Mouse (Mus musculus): ENCODE data around the gene Trnt1. TPM values are rescaled to one million over a fixed set of nuclear protein-coding genes. Genes with fewer than 3 reads are reported as not detected.

The Trnt1 gene
- total and polyA plus RNA-seq, 2 experiments from 2014 or later = 9.1 to 40.6 TPM

DNA sequence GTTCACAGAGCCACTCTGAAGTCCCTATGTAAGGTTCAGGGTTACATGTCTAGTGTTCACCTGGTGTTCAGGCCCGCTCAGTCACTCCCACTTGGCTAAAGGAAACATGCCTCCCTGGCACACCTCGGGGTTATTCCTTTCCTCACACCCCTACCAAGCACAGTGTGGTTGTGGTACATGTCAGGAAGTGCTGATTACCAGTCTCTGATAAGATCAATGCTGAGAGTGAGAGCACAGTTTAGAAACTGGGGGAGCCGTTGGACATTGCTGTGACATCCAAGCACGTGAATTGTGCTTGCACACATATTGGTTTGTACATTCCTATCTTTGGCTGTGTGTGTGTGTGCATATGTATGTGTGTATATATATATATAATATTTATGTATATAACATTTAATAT is 36.4 kb upstream of the Trnt1 start:
- Histone ChIP-seq H3K4me1 (ENCODE audit: control insufficient read depth, insufficient read depth) (no peaks in the 10 kb centered on the region), H3K27me3 (ENCODE audit: control insufficient read depth, insufficient read depth, low read length) (no peaks in the 10 kb centered on the region), H3K4me2 (ENCODE audit: low read depth, low read length) (no peak overlapping the region), H3K9me3 (replicated peaks; ENCODE audit: control insufficient read depth, low read length) (no peaks in the 10 kb centered on the region), H3K36me3 (replicated peaks; ENCODE audit: control insufficient read depth, insufficient read depth, low read length) (no peaks in the 10 kb centered on the region), H3K4me3 (ENCODE audit: low read depth, low read length) (no peak overlapping the region), H3K27ac (ENCODE audit: low read depth) (no peak overlapping the region), H3K9ac (replicated peaks; ENCODE audit: low read depth, low read length) (no peak overlapping the region)
- DNase-seq (ENCODE audit: low spot score) (no peak), ATAC-seq (ENCODE audit: insufficient read depth, low read depth) (no peak)
- no peak for TF ChIP-seq CTCF (IDR thresholded peaks at IDR 0.05; ENCODE audit: low read depth)
- no peak for TF ChIP-seq EP300 (IDR thresholded peaks at IDR 0.05; ENCODE audit: low read depth)
- 51% methylated on average over 4 of the region's 4 CpGs for WGBS

DNA sequence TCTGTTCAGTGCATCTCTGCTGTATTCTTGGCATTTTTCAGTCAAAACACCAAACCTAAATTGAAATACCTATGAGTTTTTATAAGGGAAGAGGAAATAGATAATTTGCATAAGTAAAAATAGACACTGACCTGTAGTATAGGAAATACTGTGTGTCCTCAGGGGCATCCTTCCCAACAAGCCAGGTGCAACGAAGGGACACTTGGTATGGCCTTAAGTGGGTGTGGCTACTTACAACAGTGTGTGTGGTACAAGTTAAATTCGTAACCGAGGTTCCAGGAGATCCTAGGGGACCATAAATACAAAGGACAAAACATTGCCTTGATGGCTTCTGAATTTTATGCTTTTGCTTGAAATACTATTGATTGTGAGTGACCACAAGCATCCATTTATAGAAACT is 30.7 kb upstream of the Trnt1 start:
- Histone ChIP-seq H3K4me3 (ENCODE audit: low read depth, low read length) (no peak overlapping the region), H3K27ac (ENCODE audit: low read depth) (no peak overlapping the region), H3K9ac (replicated peaks; ENCODE audit: low read depth, low read length) (no peak overlapping the region), H3K4me1 (ENCODE audit: control insufficient read depth, insufficient read depth) (no peaks in the 10 kb centered on the region), H3K4me2 (ENCODE audit: low read depth, low read length) (no peak overlapping the region), H3K9me3 (replicated peaks; ENCODE audit: control insufficient read depth, low read length) (no peaks in the 10 kb centered on the region), H3K27me3 (ENCODE audit: control insufficient read depth, insufficient read depth, low read length) (no peaks in the 10 kb centered on the region), H3K36me3 (replicated peaks; ENCODE audit: control insufficient read depth, insufficient read depth, low read length) (no peaks in the 10 kb centered on the region)
- ATAC-seq (ENCODE audit: insufficient read depth, low read depth) = no peak
- WGBS = 63% methylated on average over 3 of the region's 3 CpGs
- TF ChIP-seq EP300 (IDR thresholded peaks at IDR 0.05; ENCODE audit: low read depth) = no peak
- no peak for TF ChIP-seq CTCF (IDR thresholded peaks at IDR 0.05; ENCODE audit: low read depth)
- DNase-seq (ENCODE audit: low spot score) = no peak

DNA sequence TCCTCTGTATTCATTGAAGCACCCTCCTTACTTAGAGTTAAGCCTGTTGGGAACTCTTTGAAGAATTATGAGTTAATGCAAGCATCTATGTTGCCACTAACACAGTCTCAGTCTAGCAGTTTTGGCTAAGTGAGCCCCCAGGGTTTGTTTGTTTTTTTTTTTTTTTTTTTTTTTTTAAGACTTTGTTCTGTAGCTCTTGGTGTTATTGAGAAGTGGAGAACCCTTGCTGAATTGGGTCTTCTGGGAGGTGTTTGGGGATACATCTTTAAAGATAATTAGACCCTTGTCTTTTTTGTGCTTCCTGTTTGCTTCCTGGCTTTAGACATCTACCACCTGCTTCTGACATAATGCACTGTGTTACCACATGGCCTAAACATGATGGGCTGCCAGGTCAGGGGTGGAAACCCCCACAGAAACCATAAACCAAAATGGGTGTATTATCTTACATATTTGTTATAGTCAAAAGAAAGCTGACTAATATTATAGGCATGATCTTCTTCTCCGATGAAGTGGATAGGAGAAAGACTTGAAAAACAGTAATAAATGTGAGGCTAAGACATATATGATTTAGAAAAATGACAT is 28.6 kb upstream of the Trnt1 start:
- H3K9me3 ChIP-seq (replicated peaks; ENCODE audit: control insufficient read depth, low read length) = no peaks in the 10 kb centered on the region
- no peaks in the 10 kb centered on the region for H3K36me3 ChIP-seq (replicated peaks; ENCODE audit: control insufficient read depth, insufficient read depth, low read length)
- 71% methylated on average over 1 of the region's 1 CpGs for WGBS
- H3K27ac ChIP-seq (ENCODE audit: low read depth) = no peak overlapping the region
- H3K27me3 ChIP-seq (ENCODE audit: control insufficient read depth, insufficient read depth, low read length) = no peaks in the 10 kb centered on the region
- ATAC-seq (ENCODE audit: insufficient read depth, low read depth) (no peak), DNase-seq (ENCODE audit: low spot score) (no peak)
- no peak for TF ChIP-seq CTCF (IDR thresholded peaks at IDR 0.05; ENCODE audit: low read depth)
- TF ChIP-seq EP300 (IDR thresholded peaks at IDR 0.05; ENCODE audit: low read depth) = no peak
- H3K9ac ChIP-seq (replicated peaks; ENCODE audit: low read depth, low read length) = no peak overlapping the region
- H3K4me1 ChIP-seq (ENCODE audit: control insufficient read depth, insufficient read depth) = no peaks in the 10 kb centered on the region
- no peak overlapping the region for H3K4me3 ChIP-seq (ENCODE audit: low read depth, low read length)
- H3K4me2 ChIP-seq (ENCODE audit: low read depth, low read length) = no peak overlapping the region

DNA sequence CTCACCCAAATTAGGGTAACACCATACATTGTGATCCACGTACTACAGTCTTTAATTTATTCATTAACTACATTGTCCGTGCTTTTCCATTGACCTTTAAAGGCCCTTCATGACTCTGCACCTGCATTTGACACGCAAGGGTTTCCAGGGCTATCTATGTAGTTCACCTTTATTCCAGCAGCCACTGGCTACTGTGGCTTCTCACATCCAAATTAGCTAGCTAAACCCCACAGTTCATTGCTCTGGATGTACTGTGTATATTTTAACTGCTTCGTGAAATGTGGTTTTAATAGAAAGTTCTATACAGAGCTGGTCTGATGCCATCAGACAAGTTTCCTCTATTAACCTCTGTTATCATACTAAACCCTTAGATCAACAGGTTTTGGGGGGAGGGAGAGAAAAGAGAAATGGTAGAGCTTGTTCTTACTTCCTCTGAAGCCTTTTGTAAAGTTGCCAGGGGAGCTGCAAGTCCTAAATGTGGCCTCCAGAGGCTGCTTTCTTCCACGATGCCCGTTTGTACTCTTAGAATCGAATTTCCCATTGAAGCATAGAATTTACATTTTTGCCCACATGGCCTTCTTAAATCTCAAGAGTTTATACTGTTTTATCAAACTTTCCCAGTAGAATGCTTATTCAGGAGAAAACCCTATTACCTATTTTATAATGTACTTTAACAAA is 25.2 kb upstream of the Trnt1 start:
- no peaks in the 10 kb centered on the region for H3K27me3 ChIP-seq (ENCODE audit: control insufficient read depth, insufficient read depth, low read length)
- no peak overlapping the region for H3K9ac ChIP-seq (replicated peaks; ENCODE audit: low read depth, low read length)
- DNase-seq (ENCODE audit: low spot score) (no peak), ATAC-seq (ENCODE audit: insufficient read depth, low read depth) (no peak)
- WGBS = 53% methylated on average over 7 of the region's 7 CpGs
- no peak overlapping the region for H3K4me2 ChIP-seq (ENCODE audit: low read depth, low read length)
- no peaks in the 10 kb centered on the region for H3K9me3 ChIP-seq (replicated peaks; ENCODE audit: control insufficient read depth, low read length)
- TF ChIP-seq CTCF (IDR thresholded peaks at IDR 0.05; ENCODE audit: low read depth) = no peak
- TF ChIP-seq EP300 (IDR thresholded peaks at IDR 0.05; ENCODE audit: low read depth) = no peak
- H3K36me3 ChIP-seq (replicated peaks; ENCODE audit: control insufficient read depth, insufficient read depth, low read length) = no peaks in the 10 kb centered on the region
- H3K27ac ChIP-seq (ENCODE audit: low read depth) = no peak overlapping the region
- no peaks in the 10 kb centered on the region for H3K4me1 ChIP-seq (ENCODE audit: control insufficient read depth, insufficient read depth)
- no peak overlapping the region for H3K4me3 ChIP-seq (ENCODE audit: low read depth, low read length)

DNA sequence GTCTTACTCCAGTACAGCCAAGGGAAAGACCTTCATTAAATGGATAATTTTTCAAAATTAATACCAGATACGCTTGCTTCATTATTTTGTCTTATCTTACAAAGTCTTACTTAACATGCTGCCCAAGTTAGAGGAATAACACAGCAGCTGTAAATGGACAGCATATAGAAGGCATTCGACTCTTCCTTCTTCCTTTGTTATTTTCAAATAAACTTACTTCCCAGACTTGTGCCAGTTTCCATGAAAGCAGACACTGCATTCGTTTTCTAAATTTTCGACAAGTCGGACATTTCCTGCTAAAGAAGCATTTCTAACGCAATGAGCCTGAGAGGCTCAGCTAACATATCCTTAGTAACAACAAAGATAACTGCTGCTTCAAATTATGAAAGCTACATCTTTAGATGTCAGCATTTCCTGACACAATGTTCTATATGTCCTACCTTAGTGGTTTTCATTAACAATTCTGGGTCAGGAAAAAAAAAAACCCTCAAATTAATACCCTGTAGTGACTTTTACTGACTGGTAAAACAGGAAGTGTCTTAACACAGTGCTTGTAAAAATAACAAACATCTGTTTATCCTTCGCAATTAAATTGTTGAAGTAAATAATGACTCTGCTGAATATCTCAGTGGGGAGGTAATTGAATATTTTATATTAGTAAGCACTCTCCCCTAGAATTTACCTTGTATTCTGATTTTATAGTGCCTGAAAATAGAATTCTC is 23.1 kb upstream of the Trnt1 start:
- Histone ChIP-seq H3K9me3 (replicated peaks; ENCODE audit: control insufficient read depth, low read length) (no peaks in the 10 kb centered on the region), H3K9ac (replicated peaks; ENCODE audit: low read depth, low read length) (no peak overlapping the region), H3K4me2 (ENCODE audit: low read depth, low read length) (no peak overlapping the region), H3K27me3 (ENCODE audit: control insufficient read depth, insufficient read depth, low read length) (no peaks in the 10 kb centered on the region), H3K27ac (ENCODE audit: low read depth) (no peak overlapping the region), H3K36me3 (replicated peaks; ENCODE audit: control insufficient read depth, insufficient read depth, low read length) (no peaks in the 10 kb centered on the region), H3K4me3 (ENCODE audit: low read depth, low read length) (no peak overlapping the region), H3K4me1 (ENCODE audit: control insufficient read depth, insufficient read depth) (no peaks in the 10 kb centered on the region)
- ATAC-seq (ENCODE audit: insufficient read depth, low read depth) (no peak), DNase-seq (ENCODE audit: low spot score) (no peak)
- WGBS = 62% methylated on average over 7 of the region's 7 CpGs
- TF ChIP-seq EP300 (IDR thresholded peaks at IDR 0.05; ENCODE audit: low read depth) = no peak
- no peak for TF ChIP-seq CTCF (IDR thresholded peaks at IDR 0.05; ENCODE audit: low read depth)
